Mouse (Mus musculus): ENCODE measurements around the gene Med8. TPM values are rescaled to one million over a fixed set of nuclear protein-coding genes. Genes with fewer than 3 reads are reported as not detected.

Gene Med8
- total and polyA plus RNA-seq, 2 experiments from 2014 or later, result 54.8 to 95.7 TPM

DNA sequence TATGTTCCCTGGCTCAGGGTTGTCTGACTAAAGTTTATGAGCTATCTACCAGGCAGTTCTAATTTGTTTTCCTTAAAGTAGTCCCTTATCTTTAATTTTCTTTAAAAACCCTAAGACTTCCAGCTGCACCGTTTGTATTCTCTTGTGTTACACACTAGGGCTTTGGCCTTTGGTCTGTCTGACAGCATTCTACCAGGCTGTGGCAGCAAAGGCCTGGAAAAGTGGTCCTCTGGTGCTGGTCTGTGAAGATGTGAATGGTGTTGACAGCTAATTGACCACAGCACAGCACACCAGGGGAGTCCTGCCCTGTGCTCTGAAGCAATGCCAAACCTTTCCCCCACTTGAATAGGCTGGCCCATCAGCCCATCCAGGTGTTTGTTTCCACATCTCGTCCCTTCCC is 6.6 kb downstream of the Med8 start:
- Histone ChIP-seq H3K27me3 (ENCODE audit: insufficient read depth, low read length) (no peaks in the 10 kb centered on the region), H3K4me2 (ENCODE audit: low read depth, low read length, poor library complexity, severe bottlenecking) (no peak overlapping the region), H3K27ac (ENCODE audit: low read depth, low read length) (no peak overlapping the region), H3K4me3 (ENCODE audit: low read depth, low read length) (no peak overlapping the region), H3K9ac (replicated peaks; ENCODE audit: low read length, poor library complexity, severe bottlenecking) (no peak overlapping the region), H3K4me1 (ENCODE audit: insufficient read depth, low read length) (no peaks in the 10 kb centered on the region), H3K36me3 (ENCODE audit: insufficient read depth, low read length) (peaks cover 82% of the 10 kb centered on the region), H3K9me3 (ENCODE audit: low read length) (no peaks in the 10 kb centered on the region)
- TF ChIP-seq CTCF (IDR thresholded peaks at IDR 0.05), result no peak
- 88% methylated on average over 2 of the region's 2 CpGs for WGBS
- no peak for ATAC-seq (ENCODE audit: low FRiP score)
- DNase-seq (ENCODE audit: low spot score), result no peak

DNA sequence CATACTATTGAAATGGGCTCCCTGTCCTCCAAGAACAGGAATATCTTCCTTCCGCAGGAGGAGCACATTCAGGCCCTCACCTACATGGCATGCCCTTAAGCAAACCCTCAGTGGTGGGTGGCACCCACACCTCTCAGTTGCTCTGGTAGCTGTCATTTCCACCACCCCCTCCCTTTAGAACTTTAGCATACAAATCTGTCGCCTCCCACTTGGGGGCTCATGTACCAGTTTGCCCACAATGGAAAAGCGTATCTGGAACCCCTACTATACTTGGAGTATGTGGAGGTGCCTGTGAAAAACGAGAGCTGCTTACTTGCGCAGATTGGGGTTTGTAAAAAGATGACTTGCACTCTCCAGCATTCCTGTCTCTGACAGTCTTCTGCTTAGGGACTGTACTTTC is 7.2 kb downstream of the Med8 start:
- Histone ChIP-seq H3K36me3 (ENCODE audit: insufficient read depth, low read length) (peaks cover 85% of the 10 kb centered on the region), H3K27me3 (ENCODE audit: insufficient read depth, low read length) (no peaks in the 10 kb centered on the region), H3K9me3 (ENCODE audit: low read length) (no peaks in the 10 kb centered on the region), H3K9ac (replicated peaks; ENCODE audit: low read length, poor library complexity, severe bottlenecking) (no peak overlapping the region), H3K4me3 (ENCODE audit: low read depth, low read length) (no peak overlapping the region), H3K4me2 (ENCODE audit: low read depth, low read length, poor library complexity, severe bottlenecking) (no peak overlapping the region), H3K4me1 (ENCODE audit: insufficient read depth, low read length) (no peaks in the 10 kb centered on the region), H3K27ac (ENCODE audit: low read depth, low read length) (no peak overlapping the region)
- no peak for TF ChIP-seq CTCF (IDR thresholded peaks at IDR 0.05)
- 97% methylated on average over 5 of the region's 5 CpGs for WGBS
- ATAC-seq (ENCODE audit: low FRiP score) (no peak), DNase-seq (ENCODE audit: low spot score) (no peak)

DNA sequence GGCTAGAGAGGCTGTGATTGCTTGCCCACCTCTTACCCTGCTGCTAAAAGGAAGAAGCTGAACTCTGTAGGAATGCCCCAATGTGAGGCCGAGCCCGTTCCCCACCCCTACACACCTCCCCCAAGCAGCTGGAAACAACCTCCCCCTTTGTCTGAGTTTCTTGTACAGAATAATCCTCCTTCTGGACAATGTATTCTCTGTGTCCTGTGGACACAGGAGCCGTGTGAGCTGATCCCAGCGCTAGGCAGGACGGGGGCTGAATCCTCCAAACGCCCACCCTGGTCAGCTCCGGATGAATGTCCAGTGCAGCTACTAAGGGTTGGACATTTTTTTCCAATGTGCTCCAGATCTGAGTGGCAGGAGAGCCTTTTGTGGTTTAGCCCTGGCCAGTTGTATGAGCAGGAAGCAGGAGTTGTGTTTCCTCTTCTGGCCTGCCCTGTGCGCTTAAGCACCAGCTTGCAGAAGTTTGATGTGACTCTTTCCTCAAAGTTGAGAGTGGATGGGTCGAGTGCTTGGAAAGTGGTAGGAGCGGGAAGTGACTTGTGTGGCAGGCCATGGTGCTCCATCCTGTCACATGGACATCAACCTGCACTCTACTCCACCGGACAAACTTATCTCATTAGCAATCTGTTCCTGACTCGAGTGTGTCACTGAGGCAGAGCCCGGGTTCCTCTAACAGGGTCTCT is 8.1 kb downstream of the Med8 start:
- no peaks in the 10 kb centered on the region for H3K9me3 ChIP-seq (ENCODE audit: low read length)
- WGBS, result 78% methylated on average over 13 of the region's 13 CpGs
- no peak overlapping the region for H3K9ac ChIP-seq (replicated peaks; ENCODE audit: low read length, poor library complexity, severe bottlenecking)
- no peaks in the 10 kb centered on the region for H3K27me3 ChIP-seq (ENCODE audit: insufficient read depth, low read length)
- no peak for TF ChIP-seq CTCF (IDR thresholded peaks at IDR 0.05)
- H3K4me1 ChIP-seq (ENCODE audit: insufficient read depth, low read length), result no peaks in the 10 kb centered on the region
- 0 out of 2 replicates have a peak, but pooled peaks have one; percentile 38 for ATAC-seq (ENCODE audit: low FRiP score)
- no peak overlapping the region for H3K4me3 ChIP-seq (ENCODE audit: low read depth, low read length)
- H3K27ac ChIP-seq (ENCODE audit: low read depth, low read length), result no peak overlapping the region
- no peak for DNase-seq (ENCODE audit: low spot score)
- no peak overlapping the region for H3K4me2 ChIP-seq (ENCODE audit: low read depth, low read length, poor library complexity, severe bottlenecking)
- peaks cover 81% of the 10 kb centered on the region for H3K36me3 ChIP-seq (ENCODE audit: insufficient read depth, low read length)

DNA sequence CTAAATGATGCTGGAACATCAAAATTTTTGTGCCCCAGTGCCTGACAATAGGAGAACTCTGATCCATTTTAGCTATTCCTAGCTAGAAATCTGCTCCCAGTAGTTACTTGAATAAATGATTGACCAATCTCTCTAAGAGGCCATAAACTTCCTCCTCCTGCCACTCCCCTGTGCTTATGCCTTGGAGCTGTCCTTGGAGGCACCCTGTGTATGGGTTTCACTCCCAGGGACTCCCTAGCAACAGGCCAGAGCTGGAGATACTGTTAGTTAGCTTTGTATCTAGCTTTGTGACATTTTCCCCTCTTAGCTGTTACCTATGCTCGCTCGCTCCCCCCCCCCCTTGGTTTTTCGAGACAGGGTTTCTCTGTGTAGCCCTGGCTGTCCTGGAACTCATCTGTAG is 12.2 kb downstream of the Med8 start:
- no peak overlapping the region for H3K4me2 ChIP-seq (ENCODE audit: low read depth, low read length, poor library complexity, severe bottlenecking)
- no peak overlapping the region for H3K27ac ChIP-seq (ENCODE audit: low read depth, low read length)
- H3K36me3 ChIP-seq (ENCODE audit: insufficient read depth, low read length), result peaks cover 44% of the 10 kb centered on the region
- TF ChIP-seq CTCF (IDR thresholded peaks at IDR 0.05), result no peak
- ATAC-seq (ENCODE audit: low FRiP score), result no peak
- H3K9me3 ChIP-seq (ENCODE audit: low read length), result no peaks in the 10 kb centered on the region
- no peak for DNase-seq (ENCODE audit: low spot score)
- no peaks in the 10 kb centered on the region for H3K27me3 ChIP-seq (ENCODE audit: insufficient read depth, low read length)
- no peaks in the 10 kb centered on the region for H3K4me1 ChIP-seq (ENCODE audit: insufficient read depth, low read length)
- H3K4me3 ChIP-seq (ENCODE audit: low read depth, low read length), result no peak overlapping the region
- WGBS, result 92% methylated on average over 3 of the region's 3 CpGs
- H3K9ac ChIP-seq (replicated peaks; ENCODE audit: low read length, poor library complexity, severe bottlenecking), result no peak overlapping the region

DNA sequence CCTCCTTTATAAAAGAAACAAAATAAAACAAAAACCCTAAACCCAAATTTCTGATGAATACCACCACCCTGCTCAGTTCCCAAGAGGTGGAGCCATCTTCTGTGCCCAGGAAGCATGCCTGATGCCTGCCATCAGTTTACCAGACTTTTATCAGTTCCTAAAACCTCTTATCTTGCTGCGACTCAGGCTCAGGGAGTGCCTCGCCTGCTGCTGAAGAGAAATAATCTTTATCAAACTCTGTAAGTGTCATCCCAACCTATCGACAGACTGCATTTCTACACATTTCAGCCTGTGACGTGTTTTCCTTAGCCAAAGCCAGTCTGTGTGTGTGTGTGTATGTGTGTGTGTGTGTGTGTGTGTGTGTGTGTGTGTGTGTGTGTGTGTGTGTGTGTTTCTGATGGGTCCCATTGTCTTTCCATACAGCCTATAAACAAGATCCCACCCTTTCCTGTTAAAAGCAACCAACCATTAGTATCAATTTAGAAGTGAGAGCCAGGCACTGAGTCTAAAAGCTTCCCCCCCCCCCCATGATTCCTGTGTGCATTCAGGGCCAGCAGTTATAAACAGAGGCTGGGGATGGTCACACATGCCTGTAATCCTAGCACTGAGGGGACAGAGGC is 15.5 kb downstream of the Med8 start:
- Histone ChIP-seq H3K36me3 (ENCODE audit: insufficient read depth, low read length) (peaks cover 17% of the 10 kb centered on the region; the same call in 1 of the 2 replicates), H3K4me2 (ENCODE audit: low read depth, low read length, poor library complexity, severe bottlenecking) (no peak overlapping the region), H3K9me3 (ENCODE audit: low read length) (no peaks in the 10 kb centered on the region), H3K9ac (replicated peaks; ENCODE audit: low read length, poor library complexity, severe bottlenecking) (no peak overlapping the region), H3K4me1 (ENCODE audit: insufficient read depth, low read length) (0 out of 2 replicates have a peak, but pooled peaks cover 3% of the 10 kb centered on the region), H3K4me3 (ENCODE audit: low read depth, low read length) (no peak overlapping the region), H3K27me3 (ENCODE audit: insufficient read depth, low read length) (no peaks in the 10 kb centered on the region), H3K27ac (ENCODE audit: low read depth, low read length) (no peak overlapping the region)
- no peak for DNase-seq (ENCODE audit: low spot score)
- no peak for TF ChIP-seq CTCF (IDR thresholded peaks at IDR 0.05)
- ATAC-seq (ENCODE audit: low FRiP score), result no peak
- 84% methylated on average over 4 of the region's 4 CpGs for WGBS

DNA sequence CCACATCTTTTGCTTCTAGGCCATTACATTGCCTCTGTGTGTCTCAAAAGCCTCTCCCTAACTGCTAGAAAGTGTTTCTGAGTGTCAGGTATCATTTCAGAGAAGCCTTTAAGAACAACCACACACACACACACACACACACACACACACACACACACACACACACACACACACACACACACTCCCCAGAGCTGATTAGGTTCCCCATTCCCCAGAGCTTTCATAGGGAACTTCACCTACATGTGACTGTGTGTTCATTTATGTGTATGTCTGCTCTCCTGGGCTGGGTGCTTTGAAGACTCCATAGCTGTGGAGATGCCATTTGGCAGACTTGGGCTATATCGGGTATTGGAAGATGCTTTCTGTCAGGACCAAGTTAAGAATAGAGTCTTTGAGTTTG is 16.2 kb downstream of the Med8 start:
- H3K36me3 ChIP-seq (ENCODE audit: insufficient read depth, low read length), result peaks cover 12% of the 10 kb centered on the region; the same call in 1 of the 2 replicates
- H3K4me2 ChIP-seq (ENCODE audit: low read depth, low read length, poor library complexity, severe bottlenecking), result no peak overlapping the region
- H3K9ac ChIP-seq (replicated peaks; ENCODE audit: low read length, poor library complexity, severe bottlenecking), result no peak overlapping the region
- H3K27me3 ChIP-seq (ENCODE audit: insufficient read depth, low read length), result no peaks in the 10 kb centered on the region
- WGBS, result 95% methylated on average over 1 of the region's 1 CpGs
- DNase-seq (ENCODE audit: low spot score) (no peak), ATAC-seq (ENCODE audit: low FRiP score) (no peak)
- no peaks in the 10 kb centered on the region for H3K9me3 ChIP-seq (ENCODE audit: low read length)
- H3K27ac ChIP-seq (ENCODE audit: low read depth, low read length), result no peak overlapping the region
- H3K4me3 ChIP-seq (ENCODE audit: low read depth, low read length), result no peak overlapping the region
- no peak for TF ChIP-seq CTCF (IDR thresholded peaks at IDR 0.05)
- H3K4me1 ChIP-seq (ENCODE audit: insufficient read depth, low read length), result 0 out of 2 replicates have a peak, but pooled peaks cover 3% of the 10 kb centered on the region
